Mouse (Mus musculus): ENCODE data around the gene Tmem255a. TPM values are rescaled to one million over a fixed set of nuclear protein-coding genes. Genes with fewer than 3 reads are reported as not detected.

Tmem255a gene
- polyA plus RNA-seq, 1 experiment from 2014 or later = 2.7 TPM

GRCm38 (mm10) chrX:38237731-38238130, 14.5 kb downstream of the Tmem255a start:
- no peak overlapping the region for H3K27ac ChIP-seq (ENCODE audit: low read depth)
- WGBS (ENCODE audit: insufficient replicate concordance) = 34% methylated on average over 2 of the region's 2 CpGs
- H3K4me2 ChIP-seq (ENCODE audit: low read depth, low read length) = no peak overlapping the region
- H3K4me3 ChIP-seq (ENCODE audit: low read depth, low read length) = no peak overlapping the region
- TF ChIP-seq CTCF (IDR thresholded peaks at IDR 0.05; ENCODE audit: low read depth) (peak; percentile 78), EP300 (IDR thresholded peaks at IDR 0.05; ENCODE audit: low read depth) (no peak)
- ATAC-seq (no peak), DNase-seq (peak; percentile 36)
- no peaks in the 10 kb centered on the region for H3K27me3 ChIP-seq (ENCODE audit: insufficient read depth, low read length)
- H3K4me1 ChIP-seq (ENCODE audit: insufficient read depth) = no peaks in the 10 kb centered on the region
- no peaks in the 10 kb centered on the region for H3K9me3 ChIP-seq (ENCODE audit: low read length)
- no peaks in the 10 kb centered on the region for H3K36me3 ChIP-seq (replicated peaks; ENCODE audit: insufficient read depth, low read length)
- H3K9ac ChIP-seq (replicated peaks) = no peak overlapping the region

GRCm38 (mm10) chrX:38229888-38230287, 22.4 kb downstream of the Tmem255a start:
- 56% methylated on average over 1 of the region's 1 CpGs for WGBS (ENCODE audit: insufficient replicate concordance)
- Histone ChIP-seq H3K36me3 (replicated peaks; ENCODE audit: insufficient read depth, low read length) (no peaks in the 10 kb centered on the region), H3K27me3 (ENCODE audit: insufficient read depth, low read length) (no peaks in the 10 kb centered on the region), H3K27ac (ENCODE audit: low read depth) (no peak overlapping the region), H3K4me2 (ENCODE audit: low read depth, low read length) (no peak overlapping the region), H3K4me3 (ENCODE audit: low read depth, low read length) (no peak overlapping the region), H3K4me1 (ENCODE audit: insufficient read depth) (no peaks in the 10 kb centered on the region), H3K9me3 (ENCODE audit: low read length) (no peaks in the 10 kb centered on the region), H3K9ac (replicated peaks) (no peak overlapping the region)
- no peak for ATAC-seq
- DNase-seq = no peak
- no peak for TF ChIP-seq CTCF (IDR thresholded peaks at IDR 0.05; ENCODE audit: low read depth)
- no peak for TF ChIP-seq EP300 (IDR thresholded peaks at IDR 0.05; ENCODE audit: low read depth)

GRCm38 (mm10) chrX:38222757-38223156, 29.5 kb downstream of the Tmem255a start:
- H3K9ac ChIP-seq (replicated peaks) = no peak overlapping the region
- TF ChIP-seq CTCF (IDR thresholded peaks at IDR 0.05; ENCODE audit: low read depth) (no peak), EP300 (IDR thresholded peaks at IDR 0.05; ENCODE audit: low read depth) (no peak)
- H3K27me3 ChIP-seq (ENCODE audit: insufficient read depth, low read length) = no peaks in the 10 kb centered on the region
- DNase-seq = no peak
- no peak overlapping the region for H3K4me2 ChIP-seq (ENCODE audit: low read depth, low read length)
- no peak for ATAC-seq
- H3K4me3 ChIP-seq (ENCODE audit: low read depth, low read length) = no peak overlapping the region
- WGBS (ENCODE audit: insufficient replicate concordance) = 63% methylated on average over 2 of the region's 2 CpGs
- H3K36me3 ChIP-seq (replicated peaks; ENCODE audit: insufficient read depth, low read length) = no peaks in the 10 kb centered on the region
- H3K9me3 ChIP-seq (ENCODE audit: low read length) = no peaks in the 10 kb centered on the region
- no peak overlapping the region for H3K27ac ChIP-seq (ENCODE audit: low read depth)
- no peaks in the 10 kb centered on the region for H3K4me1 ChIP-seq (ENCODE audit: insufficient read depth)

GRCm38 (mm10) chrX:38217676-38217991, 34.6 kb downstream of the Tmem255a start:
- no peaks in the 10 kb centered on the region for H3K4me1 ChIP-seq (ENCODE audit: insufficient read depth)
- ATAC-seq (no peak), DNase-seq (no peak)
- WGBS (ENCODE audit: insufficient replicate concordance) = 81% methylated on average over 2 of the region's 2 CpGs
- H3K36me3 ChIP-seq (replicated peaks; ENCODE audit: insufficient read depth, low read length) = no peaks in the 10 kb centered on the region
- TF ChIP-seq CTCF (IDR thresholded peaks at IDR 0.05; ENCODE audit: low read depth) (no peak), EP300 (IDR thresholded peaks at IDR 0.05; ENCODE audit: low read depth) (no peak)
- no peak overlapping the region for H3K4me3 ChIP-seq (ENCODE audit: low read depth, low read length)
- no peak overlapping the region for H3K9ac ChIP-seq (replicated peaks)
- H3K9me3 ChIP-seq (ENCODE audit: low read length) = no peaks in the 10 kb centered on the region
- no peak overlapping the region for H3K27ac ChIP-seq (ENCODE audit: low read depth)
- H3K27me3 ChIP-seq (ENCODE audit: insufficient read depth, low read length) = no peaks in the 10 kb centered on the region
- no peak overlapping the region for H3K4me2 ChIP-seq (ENCODE audit: low read depth, low read length)

GRCm38 (mm10) chrX:38216986-38217675, 35.1 kb downstream of the Tmem255a start:
- Histone ChIP-seq H3K4me1 (ENCODE audit: insufficient read depth) (no peaks in the 10 kb centered on the region), H3K4me3 (ENCODE audit: low read depth, low read length) (no peak overlapping the region), H3K27me3 (ENCODE audit: insufficient read depth, low read length) (no peaks in the 10 kb centered on the region), H3K36me3 (replicated peaks; ENCODE audit: insufficient read depth, low read length) (no peaks in the 10 kb centered on the region), H3K27ac (ENCODE audit: low read depth) (no peak overlapping the region), H3K9me3 (ENCODE audit: low read length) (no peaks in the 10 kb centered on the region), H3K4me2 (ENCODE audit: low read depth, low read length) (no peak overlapping the region), H3K9ac (replicated peaks) (no peak overlapping the region)
- DNase-seq (peak; percentile 23), ATAC-seq (peak; percentile 56)
- WGBS (ENCODE audit: insufficient replicate concordance) = 70% methylated on average over 9 of the region's 9 CpGs
- TF ChIP-seq EP300 (IDR thresholded peaks at IDR 0.05; ENCODE audit: low read depth) = no peak
- TF ChIP-seq CTCF (IDR thresholded peaks at IDR 0.05; ENCODE audit: low read depth) = no peak

GRCm38 (mm10) chrX:38207392-38207791, 44.8 kb downstream of the Tmem255a start:
- Histone ChIP-seq H3K4me1 (ENCODE audit: insufficient read depth) (no peaks in the 10 kb centered on the region), H3K9me3 (ENCODE audit: low read length) (no peaks in the 10 kb centered on the region), H3K27ac (ENCODE audit: low read depth) (no peak overlapping the region), H3K4me3 (ENCODE audit: low read depth, low read length) (no peak overlapping the region), H3K9ac (replicated peaks) (no peak overlapping the region), H3K27me3 (ENCODE audit: insufficient read depth, low read length) (no peaks in the 10 kb centered on the region), H3K4me2 (ENCODE audit: low read depth, low read length) (no peak overlapping the region), H3K36me3 (replicated peaks; ENCODE audit: insufficient read depth, low read length) (no peaks in the 10 kb centered on the region)
- 41% methylated on average over 1 of the region's 1 CpGs for WGBS (ENCODE audit: insufficient replicate concordance)
- ATAC-seq (no peak), DNase-seq (no peak)
- no peak for TF ChIP-seq EP300 (IDR thresholded peaks at IDR 0.05; ENCODE audit: low read depth)
- TF ChIP-seq CTCF (IDR thresholded peaks at IDR 0.05; ENCODE audit: low read depth) = no peak

Measured in liver, postnatal 0 days (tissue).